Mouse (Mus musculus): ENCODE data around the gene Slc36a3.

The Slc36a3 gene

DNA sequence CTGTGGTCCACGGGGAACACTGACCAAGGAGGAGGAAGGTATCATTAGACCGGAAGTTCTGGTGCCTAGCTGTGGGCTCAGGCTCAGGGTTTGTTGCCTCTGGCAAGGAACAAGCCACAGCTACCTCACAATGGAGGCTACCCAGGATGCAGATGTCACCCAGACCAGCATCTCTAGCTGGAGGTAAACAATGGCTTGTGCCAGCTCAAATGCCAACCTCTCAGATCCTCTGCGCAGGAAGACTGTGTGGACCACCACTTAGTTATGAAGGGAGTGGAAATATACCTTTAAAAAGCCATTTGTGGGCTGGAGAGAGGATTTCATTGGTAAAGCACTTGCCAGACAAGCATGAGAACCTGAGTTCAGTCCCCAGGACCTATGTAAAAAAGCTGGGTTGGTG lies at the start of gene Slc36a3:
TSS of gene Slc36a3 (minus strand) at position 101 of the 400 bp plus-strand sequence.
- no peak for DNase-seq (ENCODE audit: inconsistent ontology term)

DNA sequence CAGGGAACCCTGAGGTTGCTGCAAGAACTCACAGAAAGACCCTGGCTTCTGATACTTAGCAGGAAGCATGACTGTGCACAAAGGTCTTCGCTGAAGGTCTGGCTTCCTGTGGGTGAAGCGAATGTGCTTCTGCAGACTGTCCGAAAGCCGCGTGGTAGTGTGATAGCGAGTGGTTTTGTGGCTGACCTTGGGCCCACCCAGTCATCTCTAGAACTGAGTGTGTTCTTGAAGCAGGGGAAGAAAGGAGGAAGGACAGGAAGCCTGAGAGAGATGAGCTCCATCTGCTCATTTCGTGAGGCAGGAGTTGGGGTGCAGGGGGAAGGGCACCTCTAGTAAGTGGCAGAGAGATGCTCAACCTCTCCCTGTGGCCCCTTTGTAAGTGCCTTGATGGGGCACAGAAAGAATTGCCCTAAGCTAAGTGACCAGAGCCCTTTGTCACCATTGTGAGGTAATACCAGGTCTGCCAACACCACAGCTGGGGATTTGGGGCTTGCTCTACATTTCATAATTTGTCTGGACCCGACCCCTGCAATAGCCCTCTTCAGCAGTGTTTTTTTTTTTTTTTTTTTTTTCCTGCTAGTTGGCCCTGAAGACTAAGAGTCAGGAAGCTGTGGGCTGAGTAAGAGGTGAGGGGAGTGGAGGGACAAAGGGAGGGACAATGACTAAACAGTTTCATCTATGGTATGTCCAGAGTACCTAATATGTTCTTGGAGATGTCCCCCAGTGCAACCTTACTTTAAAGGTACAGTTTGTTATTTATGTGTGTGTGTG lies 46.4 kb upstream of the Slc36a3 start:
- no peak for DNase-seq (ENCODE audit: inconsistent ontology term)

DNA sequence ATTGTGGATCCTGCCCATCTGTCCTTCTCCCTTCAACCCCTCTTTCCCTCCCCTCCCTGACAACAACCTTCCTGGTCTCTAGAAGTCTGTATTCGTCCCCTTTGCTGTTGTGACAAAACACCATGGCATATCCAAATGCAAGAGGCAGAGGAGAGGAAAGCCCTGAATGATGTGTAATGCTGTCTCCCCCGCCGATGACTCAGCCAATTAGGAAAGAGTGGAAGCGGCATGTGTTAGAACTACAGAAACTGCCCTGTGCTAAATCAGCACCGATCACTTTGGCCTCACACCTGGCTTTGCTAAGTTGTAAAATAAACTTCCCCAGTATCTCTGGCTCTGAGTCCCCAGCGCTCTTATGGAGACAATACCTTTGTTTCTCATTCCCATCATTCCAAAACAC lies 45.6 kb upstream of the Slc36a3 start:
- DNase-seq (ENCODE audit: inconsistent ontology term), result peak; percentile 33

DNA sequence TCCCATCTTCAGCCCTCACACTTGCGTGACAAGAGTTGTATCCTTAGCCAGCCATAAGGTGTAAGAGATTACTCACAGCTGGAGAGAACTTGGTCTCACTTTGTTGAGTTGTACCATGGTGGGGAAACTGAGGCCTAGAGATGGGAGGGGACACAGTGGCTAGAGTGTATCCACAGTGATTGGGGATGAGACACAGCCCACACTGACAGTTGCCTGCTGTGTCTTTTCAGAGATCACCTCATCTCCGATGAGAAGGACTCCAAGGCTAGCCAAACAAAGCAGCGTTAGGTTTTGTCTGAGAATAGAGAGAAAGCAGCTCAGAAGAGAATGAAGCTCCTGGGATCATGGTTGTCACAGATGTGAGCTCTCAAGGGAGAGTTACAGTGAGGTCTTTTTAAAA lies 38.7 kb upstream of the Slc36a3 start:
- DNase-seq (ENCODE audit: inconsistent ontology term), result no peak

DNA sequence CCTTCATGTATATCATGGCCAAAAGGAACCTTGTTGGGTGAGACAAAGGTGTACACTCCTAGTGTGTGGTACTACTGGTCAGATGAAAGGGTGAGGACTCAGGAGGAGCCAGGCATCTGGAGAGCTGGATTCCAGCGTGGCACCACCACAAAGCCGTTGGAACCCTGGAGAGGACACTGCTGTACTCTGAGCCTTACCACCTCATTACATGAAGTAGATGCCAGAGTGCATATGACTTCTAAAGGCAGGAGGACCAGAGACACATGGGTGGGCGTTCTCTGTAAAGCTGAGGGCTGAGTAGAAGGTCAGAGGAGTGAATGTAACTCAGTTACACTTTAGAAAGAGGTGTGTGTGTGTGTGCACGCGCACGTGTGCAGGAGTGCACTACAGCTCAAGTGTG lies 36.3 kb upstream of the Slc36a3 start:
- no peak for DNase-seq (ENCODE audit: inconsistent ontology term)

DNA sequence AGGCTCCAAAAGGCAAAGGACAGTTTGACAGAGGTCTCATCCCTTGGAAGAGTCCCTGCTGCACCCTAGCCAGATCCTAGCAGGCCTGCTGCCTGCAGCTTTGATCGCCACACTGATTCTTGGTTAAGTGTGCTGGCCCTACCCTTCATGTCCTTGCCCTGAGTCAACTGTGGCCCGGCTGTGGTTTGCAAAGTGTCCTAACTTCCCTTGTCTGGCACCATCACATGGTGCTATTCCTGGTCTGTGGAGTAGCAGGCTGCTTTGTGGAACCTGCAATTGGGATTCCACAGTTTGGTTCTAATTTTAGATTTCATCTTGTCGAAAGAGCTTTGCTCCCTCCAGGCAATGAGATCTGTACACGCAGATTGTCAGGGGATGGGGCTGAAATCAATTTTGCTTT lies 35.8 kb upstream of the Slc36a3 start:
- DNase-seq (ENCODE audit: inconsistent ontology term), result no peak

DNA sequence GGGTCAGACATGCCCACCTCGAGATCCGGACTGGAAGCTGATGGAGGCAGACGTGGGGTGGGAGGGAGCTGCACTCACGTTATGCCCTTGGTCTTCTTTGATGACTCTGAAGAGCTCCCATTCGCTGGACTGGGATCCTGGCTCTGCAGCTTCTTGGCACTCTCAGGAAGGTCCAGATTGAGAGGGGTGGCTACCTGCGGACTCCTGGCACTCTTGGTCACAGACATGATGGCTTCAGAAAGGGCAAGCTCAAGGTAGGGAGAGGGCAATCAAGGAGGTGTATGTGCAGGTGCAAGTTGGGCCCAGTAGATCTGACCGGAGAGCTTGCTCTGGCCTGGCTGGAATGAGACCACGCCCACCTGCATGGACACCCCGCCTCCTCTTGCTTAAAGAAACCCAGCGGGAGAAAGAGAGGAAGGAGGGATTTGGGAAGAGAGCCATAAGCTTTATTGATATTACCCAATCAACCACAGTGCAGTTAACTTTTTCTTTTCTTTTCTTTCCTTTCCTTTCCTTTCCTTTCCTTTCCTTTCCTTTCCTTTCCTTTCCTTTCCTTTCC lies 33.3 kb upstream of the Slc36a3 start, which contains the start of gene Slc36a2:
TSS of gene Slc36a2 (minus strand) at position 345 of the 559 bp plus-strand sequence.
- no peak for DNase-seq (ENCODE audit: inconsistent ontology term)

DNA sequence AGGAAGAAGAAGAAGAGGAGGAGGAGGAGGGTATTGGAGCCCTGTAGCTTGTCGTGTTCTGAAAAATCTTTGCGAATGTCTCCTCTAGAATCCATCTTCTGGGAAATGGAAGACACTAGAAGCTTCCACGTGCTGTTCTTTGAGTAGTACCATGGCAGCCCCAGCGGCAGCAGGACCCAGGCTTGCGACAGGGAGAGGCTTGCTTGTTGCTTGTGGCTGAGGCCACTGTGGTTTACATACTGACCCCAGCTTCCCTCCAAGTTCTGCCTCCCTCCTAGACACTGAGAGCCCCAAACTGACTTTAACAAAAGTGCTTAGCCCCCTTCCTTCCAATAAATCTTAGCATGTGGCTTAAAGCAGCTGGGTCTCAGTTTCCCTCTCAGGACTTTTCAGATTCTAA lies 32.7 kb upstream of the Slc36a3 start:
- DNase-seq (ENCODE audit: inconsistent ontology term), result no peak

DNA sequence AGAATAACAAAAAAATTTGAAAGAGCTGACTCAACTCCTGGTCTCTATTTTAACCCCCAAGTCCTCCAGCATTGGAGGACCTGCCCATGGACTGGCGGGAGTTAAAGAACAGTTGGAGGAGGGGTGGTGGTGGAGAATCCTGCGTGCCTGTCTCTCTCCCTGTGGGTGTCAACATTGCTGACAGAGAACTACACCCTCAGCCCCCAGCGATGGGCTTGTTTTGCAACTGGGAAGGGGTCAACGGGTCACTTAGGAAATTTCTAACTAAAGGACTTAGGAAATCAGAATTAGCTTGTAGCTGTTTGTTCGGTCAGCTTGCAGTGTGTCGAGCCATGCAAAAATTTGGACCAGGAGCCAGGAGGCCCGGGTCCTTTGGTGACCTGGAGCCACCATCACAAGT lies 31.6 kb upstream of the Slc36a3 start:
- no peak for DNase-seq (ENCODE audit: inconsistent ontology term)

DNA sequence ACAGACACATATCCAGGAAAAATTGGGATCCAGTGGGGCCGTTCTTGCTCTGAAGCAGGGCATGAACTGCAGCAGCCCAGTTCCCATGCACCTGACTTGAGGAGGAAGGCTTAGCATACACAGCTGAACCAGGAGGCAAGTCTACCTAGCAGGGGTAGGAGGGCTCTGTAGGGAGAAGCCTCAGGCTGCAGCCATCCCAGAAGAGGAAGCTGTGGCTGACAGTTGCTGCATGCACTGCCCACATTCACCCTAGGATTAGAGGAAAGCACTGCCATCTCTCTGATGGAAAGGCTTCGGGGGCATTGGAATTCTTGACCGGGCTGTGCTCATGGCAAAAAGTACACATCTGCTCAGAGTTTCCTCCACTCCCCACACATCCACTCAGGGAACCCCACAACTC lies 28.3 kb upstream of the Slc36a3 start:
- no peak for DNase-seq (ENCODE audit: inconsistent ontology term)

DNA sequence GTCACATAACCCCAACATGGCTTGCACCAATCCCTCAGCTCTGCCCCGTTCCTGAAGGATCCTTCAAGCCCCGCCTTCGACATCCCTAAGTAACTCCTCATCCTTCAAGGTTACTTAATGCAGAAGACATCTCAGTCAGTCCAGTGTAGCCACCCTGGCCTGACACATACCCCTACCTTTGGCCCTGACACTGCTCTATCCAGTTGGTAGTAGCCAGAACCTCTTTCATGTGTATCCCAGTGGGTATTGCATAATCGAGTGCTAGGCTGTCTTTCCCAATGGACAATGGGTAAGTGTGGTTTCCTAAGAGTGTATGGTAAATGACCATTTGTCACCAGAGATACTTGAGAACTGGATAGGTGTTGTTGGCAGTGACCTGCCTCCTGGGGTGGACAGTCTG lies 27.3 kb upstream of the Slc36a3 start:
- no peak for DNase-seq (ENCODE audit: inconsistent ontology term)

DNA sequence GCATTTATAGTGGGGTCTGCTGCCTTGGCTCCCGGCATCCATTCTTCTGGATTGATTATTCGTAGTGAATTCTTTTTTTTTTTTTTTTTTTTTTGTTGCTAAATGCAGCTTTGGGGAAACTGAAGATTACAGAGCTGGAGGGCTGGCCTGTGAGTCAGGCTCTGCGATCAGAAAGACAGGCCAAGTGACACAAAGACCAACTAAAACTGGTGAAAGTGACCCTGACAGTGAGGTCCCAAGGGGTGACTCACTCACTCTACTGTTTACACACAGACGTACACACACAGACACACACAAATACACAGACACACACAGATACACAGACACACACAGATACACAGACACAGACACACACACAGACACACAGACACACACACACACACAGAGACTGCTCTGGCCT lies 19.0 kb upstream of the Slc36a3 start:
- DNase-seq (ENCODE audit: inconsistent ontology term), result no peak

DNA sequence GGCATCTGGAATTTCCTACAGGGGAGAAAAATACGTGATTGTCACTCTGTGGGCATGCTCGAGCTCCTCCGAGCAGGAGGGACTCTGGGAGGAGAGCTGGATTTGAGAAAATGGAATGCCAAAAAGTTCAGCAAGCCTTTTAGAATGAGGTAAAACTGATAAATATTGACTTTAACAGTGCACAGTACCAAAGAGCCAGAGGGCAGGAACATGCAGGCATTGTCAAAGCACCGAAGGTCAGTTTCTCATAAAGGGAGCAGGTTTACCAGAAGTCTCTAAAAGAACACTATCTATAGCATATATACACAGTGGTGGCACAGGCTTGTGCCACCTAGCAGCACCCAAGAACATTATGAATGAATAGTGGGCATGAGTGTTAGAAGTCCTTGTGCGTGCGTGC lies 17.4 kb upstream of the Slc36a3 start:
- no peak for DNase-seq (ENCODE audit: inconsistent ontology term)

DNA sequence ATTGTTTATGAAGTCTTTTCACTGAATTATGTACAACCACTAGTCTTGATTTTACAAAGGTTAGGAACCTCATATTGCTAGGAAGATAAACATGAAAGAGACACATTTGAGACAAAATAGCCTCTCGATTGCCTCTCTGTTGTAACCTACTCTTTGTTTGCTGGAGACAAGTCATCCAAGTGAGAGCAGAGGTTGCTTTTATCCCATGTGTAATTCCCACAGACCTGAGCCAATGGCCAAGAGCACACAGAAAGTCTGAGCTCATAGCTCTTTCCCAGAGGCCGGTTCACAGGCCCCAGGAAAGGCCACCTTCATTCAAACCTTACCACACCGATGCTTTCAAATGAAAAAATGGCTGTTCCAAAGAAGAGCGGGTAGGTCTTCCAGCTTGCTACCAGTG lies 17.0 kb upstream of the Slc36a3 start:
- DNase-seq (ENCODE audit: inconsistent ontology term), result no peak

DNA sequence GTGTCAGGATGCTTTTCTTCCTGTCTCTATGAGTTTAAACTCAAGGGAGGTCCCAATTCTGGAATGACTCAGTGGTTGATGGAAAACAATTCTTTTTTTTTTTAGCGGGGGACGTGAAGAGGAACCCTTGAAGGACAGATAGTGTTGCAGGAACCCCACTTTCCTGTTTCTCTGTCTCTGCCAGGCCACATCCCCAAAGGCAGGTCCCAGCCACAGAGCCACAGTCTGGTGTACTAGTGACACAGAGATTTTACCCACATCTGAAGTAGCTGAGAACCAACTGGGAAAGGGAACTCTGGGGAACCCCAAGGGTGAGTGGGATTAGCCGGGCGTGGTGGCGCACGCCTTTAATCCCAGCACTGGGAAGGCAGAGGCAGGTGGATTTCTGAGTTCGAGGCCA lies 14.2 kb upstream of the Slc36a3 start:
- DNase-seq (ENCODE audit: inconsistent ontology term), result no peak

DNA sequence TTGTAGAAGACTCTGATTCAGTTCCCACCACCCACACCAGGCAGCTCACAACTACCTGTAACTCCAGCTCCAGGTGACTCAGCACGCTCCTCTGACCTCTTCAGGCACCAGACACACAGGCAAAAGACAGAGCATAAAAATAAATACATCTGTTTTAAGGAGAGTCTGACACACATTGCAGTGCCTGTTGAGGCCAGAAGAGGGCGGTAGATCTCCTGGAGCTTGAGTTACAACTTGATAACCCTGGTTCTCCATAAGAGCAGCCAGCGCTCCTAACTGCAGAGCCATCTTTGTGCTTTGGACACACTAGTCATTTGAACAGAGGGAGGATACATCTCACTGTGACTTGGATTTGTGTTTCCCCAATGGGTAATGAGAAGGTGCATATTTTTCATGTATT lies 13.2 kb upstream of the Slc36a3 start:
- peak; percentile 20 for DNase-seq (ENCODE audit: inconsistent ontology term)

DNA sequence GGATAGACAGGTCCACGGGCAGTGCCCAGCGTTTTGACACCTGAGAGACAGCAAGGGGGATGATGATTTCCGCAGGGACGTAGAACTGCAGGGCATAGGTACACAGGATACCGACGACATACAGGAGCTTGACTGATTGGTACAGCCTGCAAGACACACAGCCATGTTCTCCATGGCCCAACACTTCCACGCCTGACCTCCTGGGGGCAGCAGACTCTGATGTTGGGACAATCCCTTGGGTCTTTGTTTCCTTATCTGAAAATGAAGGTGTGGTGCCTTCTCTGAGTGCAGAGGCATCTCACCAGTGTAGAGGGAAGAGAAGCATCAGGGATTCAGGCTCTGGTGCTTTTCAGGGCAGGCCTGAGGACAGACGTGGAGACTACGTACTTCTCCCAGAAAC lies 11.2 kb upstream of the Slc36a3 start:
- DNase-seq (ENCODE audit: inconsistent ontology term), result peak; percentile 24

DNA sequence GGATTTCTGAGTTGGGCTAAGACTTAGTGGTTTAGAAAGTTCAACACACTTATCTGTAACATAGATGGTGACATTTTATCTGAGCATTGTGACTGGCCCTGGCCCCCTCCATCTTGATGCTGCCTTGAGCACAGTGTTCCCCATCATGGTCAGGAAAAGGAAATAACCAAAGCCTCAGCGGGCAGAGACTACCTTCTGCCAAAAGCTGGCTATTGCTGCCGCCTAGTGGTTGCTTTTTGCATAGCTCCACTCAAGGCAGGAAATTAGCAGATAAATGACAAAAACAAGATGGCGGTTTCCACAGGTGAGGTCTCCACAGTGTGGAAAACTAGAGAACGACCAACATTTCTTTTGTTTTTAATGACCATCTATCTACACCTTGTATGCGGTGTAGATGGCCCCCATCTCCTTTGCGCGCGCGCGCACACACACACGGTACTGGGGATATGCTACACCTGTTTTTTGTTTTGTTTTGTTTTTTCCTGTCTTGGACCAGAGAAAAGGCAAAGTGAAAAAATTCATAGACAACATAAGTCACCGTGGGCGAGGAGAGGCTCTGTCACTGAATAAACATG lies 7.4 kb upstream of the Slc36a3 start:
- DNase-seq (ENCODE audit: inconsistent ontology term), result peak; percentile 49

DNA sequence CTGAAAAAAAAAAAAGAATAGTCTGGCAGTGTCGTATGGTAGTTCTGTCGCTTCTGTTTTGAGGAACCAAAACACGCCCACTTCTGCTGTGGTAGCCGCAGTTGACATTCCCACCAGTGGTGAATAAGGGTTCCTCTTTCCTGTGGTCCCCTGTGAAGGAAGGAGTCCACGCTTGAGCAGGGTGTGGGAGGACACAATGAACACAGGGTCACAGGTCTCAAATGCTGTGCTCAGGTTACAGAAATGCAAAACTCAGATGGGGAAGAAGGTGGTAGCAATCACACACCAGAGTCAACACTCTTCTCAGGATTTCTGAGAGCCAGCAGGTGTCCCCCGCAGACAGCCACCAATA lies 3.5 kb upstream of the Slc36a3 start:
- DNase-seq (ENCODE audit: inconsistent ontology term), result no peak

DNA sequence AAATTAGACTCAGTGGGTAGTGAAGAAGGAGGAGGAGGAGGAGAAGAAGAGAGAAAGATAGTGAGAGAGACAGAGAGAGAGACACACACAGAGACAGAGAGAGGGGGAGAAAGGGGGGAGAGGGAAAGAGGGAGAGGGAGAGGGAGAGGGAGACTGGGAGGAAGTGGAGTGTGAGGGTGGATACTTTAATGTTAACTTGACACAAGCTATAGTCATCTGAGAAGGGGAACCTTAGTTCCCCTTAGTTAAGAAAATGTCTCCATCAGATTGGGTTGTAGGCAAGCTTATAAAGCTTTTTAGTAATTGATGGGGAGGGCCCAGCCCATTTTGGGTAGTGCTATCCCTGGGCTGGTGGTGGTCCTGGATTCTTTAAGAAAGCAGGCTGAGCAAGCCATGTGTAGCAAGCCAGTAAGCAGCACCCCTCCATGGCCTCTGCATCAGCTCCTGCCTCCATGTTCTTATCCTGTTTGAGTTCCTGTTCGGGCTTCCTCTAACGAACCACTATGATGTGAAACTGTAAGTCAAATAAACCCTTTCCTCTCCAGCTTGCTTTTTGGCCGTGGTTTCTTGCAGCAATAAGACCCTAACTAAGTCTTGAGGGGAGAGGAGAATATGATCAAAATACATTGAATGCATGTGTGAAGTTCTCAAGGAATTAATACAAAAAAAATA lies 3.0 kb upstream of the Slc36a3 start:
- no peak for DNase-seq (ENCODE audit: inconsistent ontology term)

DNA sequence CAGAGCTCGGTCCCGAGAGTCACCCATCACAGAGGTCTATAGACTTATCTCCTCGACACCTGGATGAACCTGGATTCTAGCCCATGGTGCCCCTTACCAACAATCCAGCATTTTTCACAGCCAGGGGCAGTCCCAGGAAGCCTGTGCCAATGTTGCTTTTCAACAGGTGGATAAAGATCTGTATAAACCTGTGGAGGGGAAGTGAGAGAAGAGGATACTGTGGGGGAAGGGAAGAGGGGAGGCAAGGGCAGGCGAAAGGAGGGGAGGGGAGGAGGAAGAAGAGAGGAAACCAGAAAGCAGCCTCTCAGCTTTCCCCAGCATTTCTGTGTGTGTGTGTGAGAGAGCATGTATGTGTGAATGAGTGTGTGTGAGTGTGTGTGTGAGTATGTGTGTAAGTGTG lies 3.0 kb downstream of the Slc36a3 start:
- no peak for DNase-seq (ENCODE audit: inconsistent ontology term)

DNA sequence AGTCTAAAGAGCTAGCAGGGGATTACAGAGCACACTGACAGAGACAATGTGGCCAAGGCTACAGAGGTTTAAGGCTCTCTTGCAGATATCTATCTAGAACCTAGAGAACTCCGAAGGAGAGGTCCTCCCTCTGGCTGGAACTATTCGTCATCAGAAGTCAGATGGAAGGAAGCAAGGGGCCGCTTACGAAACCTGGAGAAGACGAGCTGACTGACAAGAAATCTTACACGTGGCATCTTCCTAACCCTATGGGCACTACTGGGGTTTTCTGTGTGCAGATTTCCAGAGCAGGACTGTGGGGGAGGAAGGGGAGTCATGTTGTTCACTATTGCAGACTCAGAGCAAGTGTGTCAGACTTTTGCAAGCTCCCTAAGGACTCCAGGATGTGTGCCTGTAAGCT lies 4.1 kb downstream of the Slc36a3 start:
- no peak for DNase-seq (ENCODE audit: inconsistent ontology term)

DNA sequence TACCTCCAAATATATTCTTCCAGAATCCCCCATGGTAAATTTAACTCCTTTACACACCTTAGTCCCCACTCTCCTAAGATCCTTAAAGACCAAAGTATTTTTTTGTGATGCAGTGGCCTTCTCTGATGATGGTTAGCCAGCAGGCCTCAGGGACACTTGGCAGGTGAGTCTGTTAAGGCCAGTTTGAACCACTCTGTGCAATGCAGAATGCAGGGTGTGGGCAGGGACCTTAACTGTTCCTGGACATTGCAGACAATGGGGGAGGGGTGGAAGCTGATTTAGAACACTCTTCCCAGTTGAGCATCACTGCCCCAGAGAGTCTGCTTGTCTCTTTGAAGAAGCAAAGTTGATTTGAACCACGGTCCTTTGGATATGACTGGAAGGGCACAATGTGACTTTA lies 4.7 kb downstream of the Slc36a3 start:
- no peak for DNase-seq (ENCODE audit: inconsistent ontology term)
